Mouse (Mus musculus) cerebral cortex, adult 2 months (tissue): ENCODE data around the gene Nfia.

Source experiments
- WGBS: fragments of 180-500 bp; shearing (Covaris S2); methylation state at CpG from one replicate; pipeline ENCODE4 v1.1.7; 2018; 5-methylcytosine and 5-hydroxymethylcytosine counted together

Gene Nfia

GRCm38 (mm10) chr4:98003323-98004107 is 231.0 kb downstream of the Nfia start:
- 47% methylated on average over 12 of the region's 12 CpGs for WGBS

- WGBS = 24% methylated on average over 11 of the region's 11 CpGs
Observed at GRCm38 (mm10) chr4:98004108-98004625, 231.6 kb downstream of the Nfia start.

DNA sequence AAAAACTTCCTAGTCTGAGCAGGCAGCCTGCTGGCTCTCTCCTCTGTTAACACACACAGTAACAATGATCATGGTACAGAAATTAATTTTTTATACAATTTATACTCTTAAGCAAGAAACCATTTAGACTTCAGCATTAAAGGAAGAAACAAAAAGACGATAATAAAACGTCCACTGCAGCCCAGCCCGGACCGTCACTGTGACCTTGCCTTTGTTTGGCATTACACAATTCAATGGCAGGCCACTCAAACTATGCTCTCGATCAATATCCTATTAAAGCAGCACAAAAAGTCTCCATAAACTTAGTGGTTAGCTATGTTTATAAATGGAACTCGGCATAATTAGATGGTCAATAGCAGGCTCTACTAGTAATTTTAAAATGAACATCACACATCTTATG is 232.5 kb downstream of the Nfia start:
- WGBS = 85% methylated on average over 6 of the region's 6 CpGs

DNA sequence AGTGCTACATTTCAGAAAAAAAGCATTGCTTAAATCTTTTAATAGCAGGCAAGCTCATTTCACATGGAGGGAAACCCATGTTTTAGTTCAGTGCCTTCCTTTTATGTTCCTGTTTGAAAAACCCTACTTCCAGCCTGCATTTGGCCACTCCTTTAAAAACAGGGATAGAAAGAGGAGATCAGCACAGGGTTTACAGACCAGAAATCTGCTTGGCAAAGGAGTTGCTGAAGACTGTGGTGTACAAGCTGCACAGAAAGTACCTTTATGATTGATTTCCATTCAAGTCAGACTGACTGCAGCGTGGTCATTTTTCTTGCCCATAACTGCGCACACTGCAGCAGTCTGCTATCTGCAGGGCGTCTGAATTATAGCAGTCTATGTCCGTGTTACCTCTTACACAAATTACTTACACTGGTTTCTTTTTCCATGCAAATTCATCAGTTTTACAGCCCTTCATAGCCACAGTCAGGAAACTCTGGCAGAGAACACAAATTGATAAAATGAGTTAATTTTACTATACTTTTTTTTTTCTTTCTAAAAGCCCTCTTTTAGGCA is 236.4 kb downstream of the Nfia start:
- WGBS = 43% methylated on average over 4 of the region's 4 CpGs

DNA sequence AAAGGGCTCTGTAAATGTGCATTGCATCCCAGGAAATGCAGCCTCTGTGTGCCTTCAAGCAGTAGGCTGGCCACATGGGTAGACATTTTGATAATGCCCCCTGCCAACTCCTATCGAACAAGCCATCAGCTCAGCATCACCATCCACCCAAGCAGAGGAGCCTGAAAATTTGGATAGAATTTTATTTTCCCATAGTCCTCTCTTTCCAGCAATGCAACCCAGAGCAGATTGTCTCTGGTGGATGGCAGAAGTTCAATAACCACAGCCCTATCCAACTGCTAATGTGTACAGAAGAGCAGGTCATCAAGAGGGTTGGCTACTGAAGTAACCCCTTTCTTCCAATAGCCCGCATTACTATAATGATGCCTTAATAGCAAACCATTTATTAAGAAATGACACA is 237.4 kb downstream of the Nfia start:
- 67% methylated on average over 2 of the region's 2 CpGs for WGBS

DNA sequence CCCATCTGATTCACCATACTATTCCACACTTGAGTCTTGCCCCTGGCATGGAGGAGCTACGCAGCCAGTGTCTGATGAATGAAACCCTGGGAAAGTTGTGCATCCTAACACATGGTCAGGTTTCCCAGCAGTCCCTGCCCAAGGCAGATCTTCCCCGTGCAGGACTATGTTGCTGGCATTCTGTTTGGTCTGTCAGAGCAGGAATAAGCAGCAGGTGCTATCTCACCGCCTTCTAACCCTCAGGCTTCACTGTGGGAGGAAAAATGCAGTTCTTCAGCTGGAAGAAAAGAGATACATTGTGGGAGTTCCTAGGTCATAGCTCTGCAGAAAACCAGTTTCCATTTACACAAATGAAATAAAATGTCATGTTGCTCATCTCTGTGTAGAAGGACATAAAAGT is 247.3 kb downstream of the Nfia start:
- 54% methylated on average over 3 of the region's 3 CpGs for WGBS

GRCm38 (mm10) chr4:98020836-98021235 is 248.3 kb downstream of the Nfia start:
- 90% methylated on average over 7 of the region's 7 CpGs for WGBS

- WGBS = 74% methylated on average over 6 of the region's 6 CpGs
Observed at GRCm38 (mm10) chr4:98023245-98023792, 250.8 kb downstream of the Nfia start.

DNA sequence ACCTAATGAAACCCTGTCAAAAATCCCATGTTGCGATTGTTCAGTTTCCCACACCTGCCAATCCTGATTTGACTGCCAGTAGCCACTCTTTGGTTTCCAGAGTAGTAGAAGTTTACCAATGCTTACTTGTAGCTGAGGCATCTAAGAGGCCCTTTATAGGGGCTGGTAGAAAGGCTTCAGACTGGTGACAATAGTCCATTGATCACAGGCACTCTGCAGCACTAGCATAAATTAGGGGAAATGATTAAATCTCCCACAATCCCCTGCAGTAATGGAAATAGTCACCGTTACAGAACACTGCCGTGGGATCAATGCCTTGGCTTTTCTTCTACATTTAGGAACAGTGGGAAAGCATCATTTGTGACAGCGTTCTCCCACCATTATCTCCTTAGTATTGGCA is 254.9 kb downstream of the Nfia start:
- 68% methylated on average over 4 of the region's 4 CpGs for WGBS

- WGBS = 44% methylated on average over 3 of the region's 3 CpGs
Observed at GRCm38 (mm10) chr4:98031871-98032270, 259.3 kb downstream of the Nfia start.

- 72% methylated on average over 5 of the region's 5 CpGs for WGBS
Observed at GRCm38 (mm10) chr4:98032332-98032731, 259.8 kb downstream of the Nfia start.

GRCm38 (mm10) chr4:98039095-98039494 is 266.6 kb downstream of the Nfia start:
- WGBS = 76% methylated on average over 5 of the region's 5 CpGs

- 80% methylated on average over 7 of the region's 7 CpGs for WGBS
Observed at GRCm38 (mm10) chr4:98040179-98040578, 267.6 kb downstream of the Nfia start.

- 93% methylated on average over 8 of the region's 8 CpGs for WGBS
Observed at GRCm38 (mm10) chr4:98044611-98045010, 272.1 kb downstream of the Nfia start.

- WGBS = 64% methylated on average over 7 of the region's 7 CpGs
Observed at GRCm38 (mm10) chr4:98049584-98049983, 277.1 kb downstream of the Nfia start.

DNA sequence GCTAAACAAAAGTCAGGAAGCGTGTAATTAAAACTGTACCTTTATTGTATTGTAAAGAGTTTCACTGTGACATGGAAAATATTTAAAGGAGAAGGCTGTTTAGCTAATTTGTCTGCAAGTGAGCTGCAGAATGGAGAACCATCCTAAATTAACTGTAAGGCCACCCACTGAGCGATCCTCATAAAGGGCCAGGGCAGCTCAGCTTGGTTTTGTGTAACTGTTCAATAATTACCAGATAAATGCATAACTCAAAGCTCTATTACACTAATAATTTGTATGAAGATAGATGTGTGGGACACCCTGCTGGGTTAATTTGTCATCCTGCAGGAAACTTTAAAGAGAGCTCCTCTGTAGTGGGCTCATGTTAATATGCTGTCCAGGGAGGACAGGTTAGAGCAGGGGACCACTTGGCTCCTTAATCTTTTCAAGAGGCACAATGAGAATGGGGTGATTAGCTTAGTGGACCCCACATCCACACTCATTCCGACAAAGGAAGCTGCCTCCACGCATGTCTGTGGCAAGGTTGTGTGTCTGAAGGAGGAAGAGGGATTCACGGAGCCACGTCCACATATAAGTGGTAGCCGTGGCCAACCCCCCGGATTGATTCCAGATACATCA is 277.6 kb downstream of the Nfia start:
- 83% methylated on average over 8 of the region's 8 CpGs for WGBS

DNA sequence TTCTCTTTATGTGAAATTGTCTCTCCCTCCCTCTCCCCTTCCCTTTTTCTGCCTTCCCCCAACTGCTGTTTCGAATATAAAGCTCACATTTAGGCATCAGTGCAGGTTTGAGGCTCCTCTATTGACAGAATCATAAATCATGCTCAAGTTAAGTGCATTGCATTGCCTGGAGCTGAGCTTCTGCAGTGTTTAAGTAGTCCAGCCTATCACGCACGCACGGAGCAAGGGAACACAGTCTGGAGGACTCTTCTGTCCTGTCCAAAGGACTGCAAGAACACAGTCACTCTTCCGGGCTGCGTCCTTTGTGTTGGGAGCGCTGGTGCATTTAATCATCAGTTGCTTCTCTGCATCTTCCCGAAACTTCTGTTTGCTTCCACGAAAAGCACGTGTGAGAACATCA is 278.2 kb downstream of the Nfia start:
- 87% methylated on average over 10 of the region's 10 CpGs for WGBS

DNA sequence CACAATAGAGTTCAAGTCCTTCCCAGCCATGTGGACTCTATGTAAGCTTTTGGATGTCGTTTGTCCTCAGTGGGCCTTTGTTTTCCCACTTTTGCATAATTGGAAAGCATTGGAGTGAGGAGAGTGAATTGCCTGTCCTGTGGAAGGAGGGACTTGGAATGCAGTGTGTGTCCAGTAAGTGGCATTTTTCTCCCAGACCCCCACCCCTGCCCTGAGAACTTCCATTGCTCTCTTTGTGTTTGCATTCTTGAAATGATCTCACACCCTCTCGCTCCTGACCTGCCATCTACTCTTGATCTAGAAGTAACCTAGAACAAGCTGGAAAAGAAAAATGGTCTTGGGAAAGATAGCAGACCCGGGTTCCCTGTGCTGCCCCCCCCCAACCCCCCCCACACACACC is 278.8 kb downstream of the Nfia start:
- WGBS = 76% methylated on average over 3 of the region's 3 CpGs

DNA sequence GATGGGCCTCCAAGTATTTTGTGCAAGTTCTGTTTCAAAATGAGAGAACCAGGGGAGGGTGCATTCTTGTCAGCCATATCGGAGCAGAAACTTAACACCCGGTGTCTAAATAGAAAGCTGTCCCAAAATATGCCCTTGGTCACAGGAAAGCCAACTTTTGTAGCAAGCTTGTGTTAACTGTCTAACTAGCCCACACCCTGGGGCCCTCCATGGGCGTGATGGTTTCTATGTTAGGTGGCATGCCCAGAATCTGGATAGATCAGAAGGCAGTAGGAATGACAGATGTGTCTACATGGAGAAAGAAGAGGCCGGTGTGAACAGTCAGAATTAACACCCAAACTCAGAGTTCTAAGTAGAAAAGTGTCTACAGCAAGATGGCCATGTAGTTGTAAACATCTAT is 282.5 kb downstream of the Nfia start:
- 69% methylated on average over 4 of the region's 4 CpGs for WGBS

DNA sequence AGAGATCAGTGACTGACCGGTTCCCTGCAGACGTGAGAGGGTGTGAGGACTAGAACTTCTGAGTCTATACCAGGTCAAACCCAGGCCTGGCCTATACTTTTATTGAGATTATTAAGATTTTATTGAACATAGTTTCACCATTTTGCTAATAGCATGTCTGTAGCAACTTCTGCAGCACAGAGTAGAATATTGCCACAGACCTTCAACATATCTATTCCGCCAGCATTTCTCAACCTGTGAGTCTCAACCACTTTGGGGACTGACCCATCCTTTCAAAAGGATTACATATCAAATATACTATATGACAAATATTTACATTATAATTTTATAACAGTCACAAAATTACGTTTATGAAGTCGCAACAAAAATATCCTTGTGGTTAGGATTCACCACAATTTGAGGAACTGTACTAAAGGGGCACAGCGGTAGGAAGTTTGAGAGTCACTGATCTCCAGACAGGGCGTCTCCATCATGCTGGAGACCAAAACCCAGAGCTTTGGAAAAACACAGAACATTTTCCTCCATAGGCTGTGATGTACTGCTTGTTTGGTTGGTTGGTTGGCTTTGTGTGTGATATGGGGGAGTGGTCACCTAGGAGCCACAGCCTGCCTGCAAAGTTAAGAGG is 284.0 kb downstream of the Nfia start:
- WGBS = 93% methylated on average over 7 of the region's 7 CpGs

GRCm38 (mm10) chr4:98057246-98057645 is 284.7 kb downstream of the Nfia start:
- 84% methylated on average over 12 of the region's 12 CpGs for WGBS

DNA sequence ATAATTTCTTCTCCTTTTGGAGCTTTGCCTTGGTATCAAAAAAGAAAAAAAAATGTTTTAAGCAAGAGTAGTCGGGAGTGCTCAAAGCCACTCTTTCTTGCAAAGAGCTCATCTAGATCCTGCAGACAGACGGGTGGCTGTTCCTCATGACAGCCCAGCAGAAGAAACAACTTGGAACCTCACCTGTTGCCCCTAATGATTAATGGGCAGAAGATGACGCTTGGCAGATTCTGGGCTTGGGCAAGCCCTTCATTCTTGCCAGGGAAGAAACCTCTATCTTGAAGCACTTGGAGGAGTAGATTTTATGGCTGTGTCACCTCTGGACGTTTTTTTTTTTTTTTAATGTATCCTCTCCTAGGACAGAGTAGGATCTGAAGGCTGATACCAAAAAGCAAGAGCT is 285.2 kb downstream of the Nfia start:
- 68% methylated on average over 4 of the region's 4 CpGs for WGBS
